12 mouse cellular contexts compared by ENCODE assay signal in the genomic region with DNA sequence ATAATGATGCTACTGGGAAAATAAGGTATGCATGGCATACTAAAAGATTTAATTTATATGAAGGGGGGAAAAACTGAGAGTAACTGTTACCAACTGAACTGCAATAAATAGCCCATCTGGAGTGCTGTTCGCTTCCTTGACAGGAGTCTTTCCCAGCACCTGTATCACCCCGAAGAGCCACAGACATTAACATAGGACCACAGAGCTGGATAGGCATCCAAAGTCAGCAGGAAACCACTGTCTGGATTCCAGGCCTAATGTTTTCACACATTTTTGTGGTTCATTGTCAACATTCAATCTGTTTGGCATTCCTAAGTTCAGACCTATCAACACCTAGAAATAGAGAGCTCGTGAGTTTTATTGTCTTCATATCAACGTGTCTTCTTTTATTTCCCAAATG.
"Had no signal": no experiment of that assay in that cellular context is flagged by ENCODE, and none has a peak within 500 bp of the region (broad histone marks: within the 10 kb centered on the region; RNA-seq: fewer than 3 reads in every experiment).

No protein-coding gene starts in this region.

- H3K4me2 ChIP-seq: midbrain, embryonic 12.5 days; neural tube, embryonic 15.5 days had no signal

- H3K9me3 ChIP-seq: midbrain, embryonic 12.5 days had no signal

- H3K27me3 ChIP-seq: midbrain, embryonic 12.5 days; neural tube, embryonic 15.5 days had no signal

- H3K4me3 ChIP-seq: midbrain, embryonic 12.5 days; neural tube, embryonic 15.5 days had no signal

- H3K4me1 ChIP-seq: midbrain, embryonic 12.5 days; neural tube, embryonic 15.5 days had no signal

- H3K9ac ChIP-seq: liver, embryonic 14.5 days; midbrain, embryonic 12.5 days; neural tube, embryonic 15.5 days had no signal

- H3K36me3 ChIP-seq: midbrain, embryonic 12.5 days; neural tube, embryonic 15.5 days had no signal

- ATAC-seq: midbrain, embryonic 16.5 days had no signal

- DNase-seq: kidney, adult 11 months; layer of hippocampus, postnatal 36 days; liver; lung, adult 18-20 months; right cerebral cortex, adult 18-20 months; right cerebral cortex, postnatal 25 days; thymus, adult 18-20 months; thymus, postnatal 14 days had no signal

- H3K27ac ChIP-seq: liver, embryonic 14.5 days; midbrain, embryonic 12.5 days; neural tube, embryonic 15.5 days had no signal
